Mouse (Mus musculus) heart, adult 2 months (tissue): ENCODE data around the gene Mprip.

Experiments
- CTCF ChIP-seq: fragments of 200-600 bp; IDR thresholded peaks from 2 replicates; pipeline ENCODE4 v1.8.1; 2022; ENCODE audit warnings: antibody characterized with exemption, mild to moderate bottlenecking, moderate library complexity
- EP300 ChIP-seq: fragments of 200-500 bp; IDR thresholded peaks from 2 replicates; pipeline ENCODE4 v1.6.1; 2011; ENCODE audit warnings: low read depth, low read length, control low read depth; ENCODE audit not compliant: insufficient read depth

DNA sequence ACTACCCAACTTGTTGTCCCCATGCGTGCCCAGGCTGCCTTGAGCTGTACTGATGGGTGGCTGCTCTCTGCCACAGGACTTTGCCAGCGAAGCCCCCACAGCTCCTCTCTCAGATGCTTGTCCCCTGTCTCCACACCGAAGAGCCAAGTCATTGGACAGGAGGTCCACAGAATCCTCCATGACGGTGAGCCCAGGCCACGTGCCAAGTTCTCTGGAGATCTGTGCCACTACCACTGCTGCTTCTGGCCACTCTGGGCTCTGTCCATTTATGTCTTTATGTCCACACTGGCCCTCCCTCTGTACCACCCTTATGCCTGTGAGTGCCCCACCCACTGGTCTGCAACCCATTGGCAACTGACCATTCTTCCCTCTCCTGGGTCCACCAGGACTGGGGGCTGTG, 80.8 kb downstream of the Mprip start:
- no peak for TF ChIP-seq CTCF
- TF ChIP-seq EP300: no peak
